In the genomic region with DNA sequence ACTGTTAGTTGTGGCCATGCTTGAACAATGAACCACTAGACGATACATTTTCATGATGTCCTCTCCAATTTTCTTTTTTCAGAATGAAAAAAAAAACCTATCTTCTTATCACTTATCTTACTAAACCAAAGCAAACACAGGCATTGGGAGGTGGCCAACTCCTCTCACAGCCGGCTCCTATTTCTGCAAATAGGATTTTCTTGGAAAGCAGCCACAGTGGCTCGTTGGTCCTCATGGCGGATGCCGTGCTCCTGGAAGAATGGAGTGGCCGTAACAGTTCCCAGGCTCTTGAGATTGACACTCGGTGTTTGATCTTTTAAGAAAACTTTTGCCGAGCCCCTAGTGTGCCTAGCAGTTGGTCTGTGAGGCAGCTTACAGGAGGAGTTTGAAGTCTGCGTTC, we compare ENCODE assay signal across 12 mouse cellular contexts. TPM values are rescaled to one million over a fixed set of nuclear protein-coding genes. Genes with fewer than 3 reads are reported as not detected.
DNase-seq lines count a peak whose midpoint lies in the region; ATAC-seq lines count a peak whose summit lies in the region.
"Had no signal": no experiment of that assay in that cellular context is flagged by ENCODE, and none has a peak within 500 bp of the region (broad histone marks: within the 10 kb centered on the region; RNA-seq: fewer than 3 reads in every experiment).

No protein-coding gene starts in this region.

- WGBS in heart, embryonic 10.5 days: 34% methylated on average over 9 of the region's 9 CpGs
- 13% methylated on average over 9 of the region's 9 CpGs for WGBS in heart, embryonic 13.5 days

- H3K4me2 ChIP-seq in heart, embryonic 13.5 days: peak overlapping the region; percentile 49
- H3K4me2 ChIP-seq: embryonic facial prominence, embryonic 12.5 days; liver, embryonic 12.5 days; neural tube, embryonic 12.5 days had no signal

- H3K9me3 ChIP-seq in heart, embryonic 10.5 days: no peaks in the 10 kb centered on the region
- no peaks in the 10 kb centered on the region for H3K9me3 ChIP-seq in heart, embryonic 13.5 days
- H3K9me3 ChIP-seq: embryonic facial prominence, embryonic 12.5 days; liver, embryonic 12.5 days; neural tube, embryonic 12.5 days had no signal

- DNase-seq in heart, adult 18-20 months: peak; percentile 12 to 35
- no peak for DNase-seq in heart, embryonic 10.5 days (ENCODE audit: low spot score)
- DNase-seq in ovary, postnatal 36 days (ENCODE audit: low spot score): peak; percentile 18
- DNase-seq in ovary, postnatal 14 days (ENCODE audit: low spot score): no peak
- DNase-seq in lung, postnatal 4 days: peak; percentile 50 to 66
- DNase-seq in spleen, postnatal 4 days (ENCODE audit: low spot score in 2 of 2): no peak
- DNase-seq: gastrocnemius, postnatal 36 days had no signal

- no peak overlapping the region for H3K27ac ChIP-seq in heart, embryonic 10.5 days
- H3K27ac ChIP-seq in heart, embryonic 13.5 days (replicated peaks): peak overlapping the region; percentile 62
- H3K27ac ChIP-seq: embryonic facial prominence, embryonic 12.5 days; liver, embryonic 12.5 days; neural tube, embryonic 12.5 days had no signal

- no peak overlapping the region for H3K9ac ChIP-seq in heart, embryonic 13.5 days
- H3K9ac ChIP-seq: embryonic facial prominence, embryonic 12.5 days; liver, embryonic 12.5 days; neural tube, embryonic 12.5 days had no signal

- peaks cover 67% of the 10 kb centered on the region for H3K36me3 ChIP-seq in heart, embryonic 10.5 days
- peaks cover 83% of the 10 kb centered on the region for H3K36me3 ChIP-seq in heart, embryonic 13.5 days

- no peak for ATAC-seq in heart, embryonic 13.5 days (ENCODE audit: extremely low read depth, insufficient number of reproducible peaks, low FRiP score, low TSS enrichment)
- no peak for ATAC-seq in monocyte, adult 5-6 weeks (replicated peaks; ENCODE audit: insufficient number of reproducible peaks, low FRiP score, low TSS enrichment, poor library complexity, severe bottlenecking)
- ATAC-seq: liver, embryonic 12.5 days had no signal

- no peak overlapping the region for H3K4me3 ChIP-seq in heart, embryonic 10.5 days
- peak overlapping the region; percentile 25; the same call in 1 of the 2 replicates for H3K4me3 ChIP-seq in heart, embryonic 13.5 days
- H3K4me3 ChIP-seq: embryonic facial prominence, embryonic 12.5 days; liver, embryonic 12.5 days; neural tube, embryonic 12.5 days had no signal

- H3K27me3 ChIP-seq in heart, embryonic 10.5 days (ENCODE audit: insufficient read depth, poor library complexity, severe bottlenecking): no peaks in the 10 kb centered on the region
- H3K27me3 ChIP-seq in heart, embryonic 13.5 days (replicated peaks): no peaks in the 10 kb centered on the region
- H3K27me3 ChIP-seq: embryonic facial prominence, embryonic 12.5 days; liver, embryonic 12.5 days; neural tube, embryonic 12.5 days had no signal

- H3K4me1 ChIP-seq in heart, embryonic 10.5 days: no peaks in the 10 kb centered on the region; the same call in 1 of the 2 replicates
- peaks cover 18% of the 10 kb centered on the region for H3K4me1 ChIP-seq in heart, embryonic 13.5 days
- H3K4me1 ChIP-seq: embryonic facial prominence, embryonic 12.5 days; liver, embryonic 12.5 days; neural tube, embryonic 12.5 days had no signal

RNA-seq across cellular contexts. Expression of a gene that starts 50.8 kb away (rescaled TPM):
- total RNA-seq in heart, adult 18-20 months (2021): under 1 TPM; 0.49 to 0.62 TPM
- polyA plus RNA-seq in heart, embryonic 10.5 days (2016; fragmentation: Nextera tagmentation; extraction: Ambion mirVana): 1.8 and 2.4 TPM in 2 replicates
- polyA plus RNA-seq in heart, embryonic 13.5 days (2015; fragmentation: Nextera tagmentation; extraction: Ambion mirVana): 1.6 and 1.7 TPM in 2 replicates
- total RNA-seq in monocyte, adult 5-6 weeks (2017): 0.78 to 0.96 TPM (median 0.86 TPM) in 3 replicates

RNA-seq across cellular contexts. Expression of a gene that starts 51.0 kb away (rescaled TPM):
- total RNA-seq in heart, adult 18-20 months (2021): 100 to 1,000 TPM; 354 to 362 TPM
- 737 and 843 TPM in 2 replicates for polyA plus RNA-seq in heart, embryonic 10.5 days (2016; fragmentation: Nextera tagmentation; extraction: Ambion mirVana)
- 652 and 689 TPM in 2 replicates for polyA plus RNA-seq in heart, embryonic 13.5 days (2015; fragmentation: Nextera tagmentation; extraction: Ambion mirVana)
- 1,318 to 2,339 TPM (median 2,031 TPM) in 3 replicates for total RNA-seq in monocyte, adult 5-6 weeks (2017)

RNA-seq across cellular contexts. Expression of a gene that starts 57.1 kb away (rescaled TPM):
- total RNA-seq in heart, adult 18-20 months (2021): 1 to 10 TPM; 2.1 to 2.7 TPM
- polyA plus RNA-seq in heart, embryonic 10.5 days (2016; fragmentation: Nextera tagmentation; extraction: Ambion mirVana): 3.0 and 3.3 TPM in 2 replicates
- 2.2 and 3.5 TPM in 2 replicates for polyA plus RNA-seq in heart, embryonic 13.5 days (2015; fragmentation: Nextera tagmentation; extraction: Ambion mirVana)
- total RNA-seq in monocyte, adult 5-6 weeks (2017): 0.21 to 0.57 TPM (median 0.39 TPM) in 3 replicates

Comparison
In these comparisons a context has a peak if more than half of its experiments do, and no peak if none do; other contexts are left out.
1. DNase-seq: peak in heart, adult 18-20 months (2 of 2), ovary, postnatal 36 days (single experiment) and lung, postnatal 4 days (2 of 2); none in heart, embryonic 10.5 days (single experiment), ovary, postnatal 14 days (single experiment) and spleen, postnatal 4 days (0 of 2).